Mouse (Mus musculus): ENCODE measurements around the gene Plxdc1. TPM values are rescaled to one million over a fixed set of nuclear protein-coding genes. Genes with fewer than 3 reads are reported as not detected.
"Not testable (repeated sequence)": the region's sequence is repeated elsewhere in the genome, so short reads cannot be mapped to it uniquely, and the experiment has no call there.

Gene Plxdc1
- total RNA-seq, 4 experiments from 2014 or later: 41.2 to 46.2 (median 43.9) TPM

- DNase-seq (ENCODE audit: low spot score in 2 of 2): no peak
Observed at GRCm38 (mm10) chr11:97955915-97956314, 30.3 kb downstream of the Plxdc1 start.

GRCm38 (mm10) chr11:97955146-97955902 is 30.9 kb downstream of the Plxdc1 start:
- no peak for DNase-seq (ENCODE audit: low spot score in 2 of 2)

- DNase-seq (ENCODE audit: low spot score in 2 of 2): no peak
Observed at GRCm38 (mm10) chr11:97954469-97955141, 31.6 kb downstream of the Plxdc1 start.

GRCm38 (mm10) chr11:97953939-97954275 is 32.3 kb downstream of the Plxdc1 start:
- no peak for DNase-seq (ENCODE audit: low spot score in 2 of 2)

GRCm38 (mm10) chr11:97953179-97953938 is 32.9 kb downstream of the Plxdc1 start:
- DNase-seq (ENCODE audit: low spot score in 2 of 2): no peak

GRCm38 (mm10) chr11:97952367-97953006 is 33.8 kb downstream of the Plxdc1 start:
- no peak for DNase-seq (ENCODE audit: low spot score in 2 of 2)

- DNase-seq (ENCODE audit: low spot score in 2 of 2): no peak
Observed at GRCm38 (mm10) chr11:97949703-97950475, 36.4 kb downstream of the Plxdc1 start.

- DNase-seq (ENCODE audit: low spot score in 2 of 2): no peak
Observed at GRCm38 (mm10) chr11:97947426-97947825, 38.8 kb downstream of the Plxdc1 start.

- DNase-seq (ENCODE audit: low spot score in 2 of 2): not testable (repeated sequence)
Observed at GRCm38 (mm10) chr11:97945738-97946289, 40.4 kb downstream of the Plxdc1 start.

- DNase-seq (ENCODE audit: low spot score in 2 of 2): peak in 1 of 2 experiments; percentile 77
Observed at GRCm38 (mm10) chr11:97945031-97945430, 41.2 kb downstream of the Plxdc1 start.

GRCm38 (mm10) chr11:97943256-97943655 is 43.0 kb downstream of the Plxdc1 start:
- no peak for DNase-seq (ENCODE audit: low spot score in 2 of 2)

- no peak for DNase-seq (ENCODE audit: low spot score in 2 of 2)
Observed at GRCm38 (mm10) chr11:97942420-97943111, 43.7 kb downstream of the Plxdc1 start.

GRCm38 (mm10) chr11:97937469-97938105 is 48.7 kb downstream of the Plxdc1 start:
- no peak for DNase-seq (ENCODE audit: low spot score in 2 of 2)

- no peak for DNase-seq (ENCODE audit: low spot score in 2 of 2)
Observed at GRCm38 (mm10) chr11:97936758-97937157, 49.5 kb downstream of the Plxdc1 start.

GRCm38 (mm10) chr11:97935913-97936575 is 50.2 kb downstream of the Plxdc1 start:
- no peak for DNase-seq (ENCODE audit: low spot score in 2 of 2)

- DNase-seq (ENCODE audit: low spot score in 2 of 2): no peak
Observed at GRCm38 (mm10) chr11:97933553-97933952, 52.7 kb downstream of the Plxdc1 start.

GRCm38 (mm10) chr11:97928905-97929304 is 57.3 kb downstream of the Plxdc1 start:
- no peak for DNase-seq (ENCODE audit: low spot score in 2 of 2)

GRCm38 (mm10) chr11:97924217-97924616 is 62.0 kb downstream of the Plxdc1 start:
- no peak for DNase-seq (ENCODE audit: low spot score in 2 of 2)

- no peak for DNase-seq (ENCODE audit: low spot score in 2 of 2)
Observed at GRCm38 (mm10) chr11:97923639-97924038, 62.6 kb downstream of the Plxdc1 start.

All from left cerebral cortex, adult 8-10 months (tissue).